Mouse (Mus musculus) central nervous system, embryonic 11.5 days (tissue): ENCODE data around the gene Masp2. TPM values are rescaled to one million over a fixed set of nuclear protein-coding genes. Genes with fewer than 3 reads are reported as not detected.

Experiments used
- polyA plus RNA-seq: library from polyadenylated mRNA; depleted of rRNA; stranded (reverse); fragments of >200 nt; gene quantifications from 2 replicates; pipeline ENCODE4 v1.2.3, GENCODE M21; 2012; rRNA removed

Masp2 gene
- 0.79 and 0.99 TPM in 2 replicates for polyA plus RNA-seq

GRCm38 (mm10) chr4:148602357-148603120, at the start of gene Masp2:
Masp2 (plus strand) TSS chr4:148602554.

GRCm38 (mm10) chr4:148558297-148559000, 43.9 kb upstream of the Masp2 start, which contains the start of gene Exosc10:
Exosc10 (plus strand) TSS chr4:148558429.

GRCm38 (mm10) chr4:148591171-148591630, 11.2 kb upstream of the Masp2 start, which contains the start of gene Srm:
Srm (plus strand) TSS chr4:148591503.

GRCm38 (mm10) chr4:148626623-148627185, 24.4 kb downstream of the Masp2 start, which contains the start of gene Tardbp:
Tardbp (minus strand) TSS chr4:148627019.

GRCm38 (mm10) chr4:148643291-148644156, 41.2 kb downstream of the Masp2 start, which contains the start of gene Gm572:
Gm572 (plus strand) TSS chr4:148643317.

Other genes with a start within 250 kb of the Masp2 start
- gene Ubiad1, start 157.8 kb upstream of the Masp2 start, polyA plus RNA-seq, result 7.3 and 13.5 TPM in 2 replicates
- 23.6 and 26.5 TPM in 2 replicates for gene Mtor, start 153.9 kb upstream of the Masp2 start, polyA plus RNA-seq
- gene Angptl7, start 102.1 kb upstream of the Masp2 start, polyA plus RNA-seq, result 0.08 and 0.30 TPM in 2 replicates
- 62.2 and 62.3 TPM in 2 replicates for gene Exosc10, start 44.1 kb upstream of the Masp2 start, polyA plus RNA-seq
- 80.6 and 95.6 TPM in 2 replicates for gene Srm, start 11.1 kb upstream of the Masp2 start, polyA plus RNA-seq
- gene Tardbp, start 24.5 kb downstream of the Masp2 start, polyA plus RNA-seq, result 866 and 932 TPM in 2 replicates
- gene Gm572, start 40.8 kb downstream of the Masp2 start, polyA plus RNA-seq, result not detected in 2 replicates
- gene Casz1, start 201.9 kb downstream of the Masp2 start, polyA plus RNA-seq, result 5.3 and 5.7 TPM in 2 replicates